Mouse (Mus musculus) small intestine, adult 2 months (tissue): ENCODE results near the gene Vps37c.

Experiments used
- CTCF ChIP-seq: fragments of 200-500 bp; IDR thresholded peaks from 2 replicates; pipeline ENCODE4 v1.5.1; 2012; ENCODE audit warnings: low read depth, mild to moderate bottlenecking, control low read depth, inconsistent platforms, low read length, moderate library complexity, mixed read lengths; ENCODE audit not compliant: insufficient replicate concordance, insufficient read length; ENCODE audit errors: extremely low read depth
- POLR2A ChIP-seq: fragments of 200-500 bp; IDR thresholded peaks from 2 replicates; pipeline ENCODE4 v1.6.1; 2012; ENCODE audit warnings: low read depth, mild to moderate bottlenecking, control low read depth, inconsistent platforms, low read length, moderate library complexity

DNA sequence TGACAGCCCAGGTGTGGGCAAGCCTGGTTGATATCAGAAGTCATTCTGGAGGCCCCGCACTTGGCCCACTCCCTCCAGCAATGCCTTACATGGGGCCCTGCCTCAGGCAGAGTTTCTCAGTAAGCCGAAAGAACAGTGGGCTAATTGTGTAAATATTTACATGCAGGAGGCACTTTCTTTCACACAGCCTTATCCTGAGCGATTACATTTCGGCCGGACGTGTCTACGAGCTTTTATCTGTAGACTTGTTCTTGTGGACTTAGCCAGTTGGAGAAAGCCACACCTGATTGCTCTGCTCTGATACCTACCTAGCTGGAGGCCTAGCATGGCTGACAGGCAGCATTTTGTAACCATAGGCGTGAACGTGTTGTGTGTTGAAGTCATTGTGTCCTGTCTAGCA lies 11.3 kb downstream of the Vps37c start:
- TF ChIP-seq CTCF, result no peak
- no peak for TF ChIP-seq POLR2A
